Mouse (Mus musculus): Measurements from ENCODE around the gene Rac1.

The Rac1 gene

GRCm38 (mm10) chr5:143491736-143492135 lies 36.1 kb downstream of the Rac1 start:
- no peak for DNase-seq

- DNase-seq = no peak
These were observed 38.0 kb downstream of the Rac1 start for GRCm38 (mm10) chr5:143489749-143490342.

- no peak for DNase-seq
These were observed 39.8 kb downstream of the Rac1 start for GRCm38 (mm10) chr5:143487998-143488397.

GRCm38 (mm10) chr5:143487193-143487592 lies 40.6 kb downstream of the Rac1 start:
- DNase-seq = no peak

- DNase-seq = no peak
These were observed 42.9 kb downstream of the Rac1 start for GRCm38 (mm10) chr5:143484955-143485354.

GRCm38 (mm10) chr5:143477901-143478300 lies 49.9 kb downstream of the Rac1 start:
- DNase-seq = no peak

- no peak for DNase-seq
These were observed 51.8 kb downstream of the Rac1 start for GRCm38 (mm10) chr5:143476013-143476412.

- DNase-seq = no peak
These were observed 52.5 kb downstream of the Rac1 start for GRCm38 (mm10) chr5:143475153-143475844.

GRCm38 (mm10) chr5:143471953-143472618 lies 55.8 kb downstream of the Rac1 start:
- DNase-seq = peak; percentile 72

GRCm38 (mm10) chr5:143471165-143471546 lies 56.7 kb downstream of the Rac1 start:
- no peak for DNase-seq

- DNase-seq = no peak
These were observed 57.2 kb downstream of the Rac1 start for GRCm38 (mm10) chr5:143470421-143471164.

GRCm38 (mm10) chr5:143469628-143470027 lies 58.2 kb downstream of the Rac1 start:
- DNase-seq = no peak

GRCm38 (mm10) chr5:143467931-143468330 lies 59.9 kb downstream of the Rac1 start:
- no peak for DNase-seq

- no peak for DNase-seq
These were observed 60.8 kb downstream of the Rac1 start for GRCm38 (mm10) chr5:143466891-143467669.

- DNase-seq = no peak
These were observed 62.4 kb downstream of the Rac1 start for GRCm38 (mm10) chr5:143465156-143466085.

- no peak for DNase-seq
These were observed 63.1 kb downstream of the Rac1 start for GRCm38 (mm10) chr5:143464757-143465118.

- DNase-seq = peak; percentile 92
These were observed 63.6 kb downstream of the Rac1 start, which contains the start of gene Daglb for GRCm38 (mm10) chr5:143464100-143464756. Gene Daglb, plus strand, starts transcription at chr5:143464584.

GRCm38 (mm10) chr5:143463671-143464070 lies 64.2 kb downstream of the Rac1 start:
- no peak for DNase-seq

Data from right cerebral cortex, postnatal 25 days (tissue).